Mouse (Mus musculus) heart, postnatal 4 days (tissue): ENCODE measurements around the gene Gdnf. TPM values are rescaled to one million over a fixed set of nuclear protein-coding genes. Genes with fewer than 3 reads are reported as not detected.

Experiments
- DNase-seq: peaks from one replicate; pipeline ENCODE4 v3.0.0; 2021
- total RNA-seq, 2 experiments: library from RNA; stranded (reverse); gene quantifications; 2 replicates each; pipeline ENCODE4 v1.2.3; 2021

Gdnf gene
- total RNA-seq = 1 to 10 TPM; 2.1 TPM

DNA sequence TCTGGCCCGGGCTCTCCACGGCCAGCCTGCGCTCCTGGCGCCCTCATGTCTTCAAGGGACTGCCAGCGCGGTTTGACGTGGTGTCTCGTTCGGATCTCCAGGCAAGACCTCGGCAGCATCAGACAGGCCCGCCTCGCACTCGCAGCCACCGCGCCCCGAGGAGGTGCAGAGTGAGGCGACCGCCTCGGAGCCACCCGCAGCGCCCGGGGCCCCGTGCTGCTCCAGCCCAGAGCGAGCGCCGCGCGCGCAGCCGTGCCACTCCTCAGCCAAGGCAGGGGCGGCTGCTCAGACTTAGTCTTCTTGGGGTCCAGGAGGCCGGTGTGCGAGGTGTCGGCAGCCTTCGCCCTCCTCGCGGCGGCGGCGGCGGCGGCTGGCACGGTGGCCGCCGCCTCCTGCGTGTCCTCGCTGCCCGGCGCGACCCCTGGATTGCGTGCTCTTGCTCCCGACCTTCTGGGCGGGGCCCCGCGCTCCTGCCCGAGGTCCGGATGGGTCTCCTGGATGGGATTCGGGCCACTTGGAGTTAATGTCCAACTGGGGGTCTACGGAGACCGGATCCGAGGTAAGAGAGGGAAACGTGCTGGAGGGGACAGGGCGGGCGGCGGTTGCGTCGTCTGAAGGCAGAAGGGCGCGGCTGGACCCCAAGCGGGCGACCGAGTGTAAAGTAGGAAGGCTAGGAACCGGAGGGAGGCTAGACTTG is at the start of gene Gdnf:
TSS of gene Gdnf (plus strand) at position 291 of the 697 bp plus-strand sequence.
- DNase-seq = peak; percentile 44

DNA sequence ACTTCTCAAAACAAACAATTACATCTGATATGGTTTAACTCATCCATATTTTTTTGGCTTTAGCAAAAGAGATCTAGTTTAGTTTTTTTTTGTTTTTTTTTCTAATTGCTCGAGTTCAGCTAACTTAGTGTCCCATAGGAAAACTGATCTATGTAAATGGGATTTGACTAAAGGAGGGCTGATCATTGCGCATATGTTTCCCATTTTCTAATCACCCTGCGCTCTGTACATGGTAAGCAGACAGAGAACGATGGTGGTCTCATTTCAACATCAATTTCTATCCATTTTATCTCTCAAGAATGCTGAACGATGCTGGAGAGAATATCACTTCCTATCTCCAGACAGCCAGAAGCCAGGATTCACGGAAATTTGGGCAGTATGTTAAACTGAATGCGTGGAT is 43.5 kb upstream of the Gdnf start:
- no peak for DNase-seq

DNA sequence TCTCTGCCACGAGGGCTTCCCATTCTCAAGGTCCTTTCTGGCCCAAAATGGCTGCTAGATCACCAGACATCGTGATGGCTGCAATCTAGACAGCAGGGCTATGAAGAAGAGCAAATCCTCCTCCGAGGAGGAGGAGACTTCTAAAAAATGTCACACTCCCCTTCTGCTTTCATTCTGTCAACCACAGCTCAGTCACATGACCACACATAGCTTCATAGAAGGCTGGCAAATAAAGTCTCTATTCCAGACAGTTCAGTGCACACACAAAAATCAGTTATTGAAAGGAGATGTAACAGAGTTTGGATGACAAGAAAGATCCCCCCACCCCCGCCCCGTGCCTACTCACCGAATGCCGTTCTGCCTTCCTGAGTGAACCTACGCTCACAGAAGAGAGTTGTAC is 37.7 kb upstream of the Gdnf start:
- DNase-seq = no peak

DNA sequence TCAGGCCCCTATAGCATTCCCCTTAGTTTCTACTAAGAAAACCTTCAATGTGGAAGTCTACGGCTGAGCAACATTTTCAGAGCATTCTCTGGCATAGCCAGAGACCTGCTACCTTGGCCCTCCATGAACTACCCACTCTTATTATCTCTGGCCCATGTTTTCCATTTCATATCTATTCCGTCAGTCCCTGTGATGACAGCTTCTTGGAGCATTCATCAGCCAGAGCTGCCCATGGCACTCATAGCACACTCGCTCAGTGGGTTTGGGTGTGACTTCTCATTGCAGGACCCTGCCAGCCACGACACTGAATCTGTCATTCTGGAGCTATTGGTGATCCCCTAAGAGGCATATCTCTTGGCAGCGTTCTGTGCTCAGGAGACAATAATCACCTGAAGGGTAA is 29.1 kb upstream of the Gdnf start:
- peak; percentile 59 for DNase-seq

DNA sequence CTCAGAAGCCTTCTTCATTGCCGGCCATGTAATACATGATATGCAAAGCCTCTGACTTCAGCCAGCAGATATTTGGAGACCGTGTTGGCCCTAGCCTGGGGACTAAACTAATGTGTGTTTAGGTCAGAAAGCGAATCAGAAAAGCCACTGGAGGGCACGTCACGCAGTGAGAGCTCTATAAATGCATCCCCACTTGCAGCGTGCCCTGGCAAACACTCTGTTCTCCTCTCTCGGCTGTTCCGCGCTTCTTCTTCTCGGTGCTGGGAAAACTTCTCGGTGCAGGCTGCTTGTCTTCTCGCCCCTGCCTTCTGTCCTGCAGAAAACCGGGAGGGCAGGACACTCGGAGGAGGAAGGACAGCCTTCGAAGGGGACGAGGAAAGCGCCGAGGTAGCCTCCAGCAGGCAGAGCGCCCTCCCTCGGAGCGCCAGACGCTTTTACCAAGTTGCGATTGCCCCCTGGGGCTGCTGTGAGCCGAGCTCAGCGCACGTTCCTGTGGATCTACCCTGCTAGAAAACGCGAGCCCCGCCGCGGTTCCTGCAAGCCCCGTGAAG is 730 bp upstream of the Gdnf start:
- DNase-seq = peak; percentile 37

DNA sequence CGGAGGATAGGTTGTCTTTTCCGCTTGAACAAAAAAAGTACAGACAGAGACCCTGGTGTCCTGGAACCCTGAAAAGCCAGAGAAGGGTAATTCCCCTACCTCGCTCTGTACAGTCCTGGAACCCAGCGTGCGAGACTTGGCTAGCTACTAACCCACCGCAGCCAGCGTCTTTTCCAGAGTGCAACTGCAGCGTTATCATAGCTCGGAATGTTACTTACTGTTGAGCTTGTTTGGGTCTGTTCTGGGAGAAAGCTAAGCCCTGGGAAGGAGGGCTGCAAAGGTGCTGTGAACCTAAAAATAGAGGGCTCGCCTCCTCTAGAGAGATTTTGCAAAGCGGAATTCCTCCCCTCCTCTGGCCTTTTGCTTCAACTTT is 593 bp downstream of the Gdnf start:
- DNase-seq = peak; percentile 19

DNA sequence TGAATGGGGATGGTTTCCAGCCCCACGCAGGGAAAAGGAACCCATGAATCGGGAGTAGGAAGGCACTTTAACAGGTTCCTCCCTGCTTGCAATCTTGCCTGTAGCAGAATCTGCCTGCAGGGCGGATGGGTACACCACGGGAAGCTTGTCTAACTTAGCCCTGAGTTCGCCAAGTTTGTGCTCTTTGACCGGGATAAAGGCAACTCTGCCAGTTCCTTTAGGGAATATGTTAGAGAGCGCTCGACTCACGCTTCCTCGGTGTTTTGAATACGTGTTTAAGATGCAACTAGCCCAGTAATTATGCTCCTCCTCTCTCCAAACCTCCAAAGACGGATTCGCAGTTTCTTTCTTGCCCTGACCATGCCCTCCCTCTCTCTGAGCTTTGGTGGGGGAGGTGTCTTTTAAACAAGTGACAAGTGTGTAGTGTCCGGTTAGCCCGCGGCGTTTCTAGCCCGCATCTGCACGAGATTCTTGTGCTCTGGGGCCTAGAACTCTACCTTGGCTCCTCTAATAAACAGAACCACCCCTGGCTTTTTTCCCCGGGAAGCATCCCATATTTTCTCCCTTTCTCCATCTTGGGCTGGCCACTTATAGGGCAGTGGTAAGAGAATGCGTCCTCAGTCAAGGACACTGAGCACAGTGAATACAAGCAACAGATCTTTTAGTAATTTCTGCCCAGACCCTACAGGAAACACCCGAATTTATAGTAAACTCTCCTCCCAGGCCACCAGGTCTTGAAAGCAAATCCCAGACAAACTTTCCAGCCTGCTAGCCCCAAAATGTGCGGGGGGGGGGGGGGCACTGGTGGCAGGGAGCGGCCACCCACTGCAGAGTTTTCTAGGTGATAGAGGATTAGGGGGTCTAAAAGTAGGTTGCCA is 1.4 kb downstream of the Gdnf start:
- DNase-seq = no peak

DNA sequence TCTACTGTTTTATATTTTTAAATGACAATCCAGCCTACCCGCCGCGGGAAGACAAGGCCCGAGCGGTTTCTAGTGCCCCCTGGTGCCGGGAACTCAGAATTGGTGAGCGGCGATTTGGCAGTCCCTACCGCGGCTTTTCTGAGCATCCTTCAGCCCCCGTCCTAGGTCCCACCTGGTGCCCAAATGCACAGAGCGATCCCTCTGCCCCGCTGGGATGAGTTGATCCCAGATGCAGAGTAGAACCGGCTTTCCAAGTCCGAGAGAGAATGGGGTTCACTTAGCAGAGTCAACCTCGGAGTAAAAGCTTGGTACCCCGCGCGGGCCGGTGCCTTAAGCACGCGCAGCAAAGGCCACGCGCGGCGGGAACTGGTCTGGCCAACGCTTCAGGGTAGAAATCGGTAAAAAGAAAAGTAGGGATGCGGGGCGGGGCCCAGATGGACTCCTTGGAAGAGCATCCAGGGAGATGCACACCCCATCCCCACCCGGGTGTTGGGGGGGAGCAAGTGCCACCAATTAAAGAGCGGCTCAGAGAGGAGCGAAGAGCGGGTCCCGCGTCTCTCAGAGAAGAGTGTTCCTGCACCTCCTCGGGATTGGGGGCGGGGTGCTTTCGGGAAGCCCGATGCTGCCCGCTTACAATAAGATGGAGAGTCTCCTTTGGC is 2.4 kb downstream of the Gdnf start:
- peak; percentile 89 for DNase-seq

DNA sequence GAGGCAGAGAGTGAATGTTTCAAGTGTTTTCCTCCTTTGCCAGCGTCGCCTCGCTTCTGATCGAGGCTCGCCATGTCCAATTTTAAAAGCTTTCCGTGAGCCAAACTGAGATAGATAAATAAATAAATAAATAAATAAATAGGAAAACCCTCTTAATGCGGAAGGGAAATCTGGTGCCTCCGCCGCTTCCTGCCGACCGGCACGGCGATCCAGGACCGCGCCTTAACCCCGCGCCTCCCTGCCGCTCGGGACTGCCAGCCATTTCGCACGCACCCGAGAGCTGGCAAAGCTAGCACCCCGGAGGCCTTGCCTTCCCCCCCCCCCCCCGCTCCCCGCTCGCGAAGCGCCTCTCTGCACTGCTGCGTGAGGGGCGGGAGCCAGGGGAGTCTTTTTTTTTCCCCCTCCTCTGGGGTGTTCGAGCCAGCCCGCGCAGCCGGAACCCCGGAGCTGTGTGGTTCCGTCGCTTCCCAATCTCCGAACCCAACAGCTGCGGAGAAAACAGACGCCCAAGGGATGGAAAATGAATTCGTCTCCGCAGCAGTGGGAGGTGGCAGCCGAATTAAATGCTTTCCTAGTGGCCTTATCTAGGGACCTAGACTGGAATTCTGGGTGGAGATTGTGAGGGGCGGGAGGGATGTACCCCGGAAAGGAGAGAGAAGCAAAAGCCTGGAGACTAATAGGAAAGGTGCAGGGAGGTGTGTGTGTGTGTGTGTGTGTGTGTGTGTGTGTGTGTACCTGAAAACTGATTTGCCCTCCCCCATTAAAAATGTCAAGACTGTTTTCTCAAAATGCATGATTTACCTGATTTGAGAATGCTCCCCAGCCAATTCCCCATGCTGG is 3.1 kb downstream of the Gdnf start:
- no peak for DNase-seq

DNA sequence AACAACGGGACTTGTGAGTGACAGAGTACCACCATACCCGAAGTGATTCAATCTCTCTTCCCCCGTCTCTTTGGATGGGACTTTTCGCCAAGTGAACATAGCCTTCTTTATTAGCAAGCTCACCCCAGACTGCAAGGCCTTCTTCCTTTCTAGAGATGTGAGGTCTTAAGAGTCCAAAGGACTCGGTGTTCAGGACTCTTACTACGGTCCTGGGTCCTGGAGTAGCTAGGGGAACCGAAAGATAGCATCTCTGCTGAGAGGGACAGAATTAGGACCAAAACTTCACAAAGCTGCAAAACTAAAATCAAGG is 3.7 kb downstream of the Gdnf start:
- no peak for DNase-seq

DNA sequence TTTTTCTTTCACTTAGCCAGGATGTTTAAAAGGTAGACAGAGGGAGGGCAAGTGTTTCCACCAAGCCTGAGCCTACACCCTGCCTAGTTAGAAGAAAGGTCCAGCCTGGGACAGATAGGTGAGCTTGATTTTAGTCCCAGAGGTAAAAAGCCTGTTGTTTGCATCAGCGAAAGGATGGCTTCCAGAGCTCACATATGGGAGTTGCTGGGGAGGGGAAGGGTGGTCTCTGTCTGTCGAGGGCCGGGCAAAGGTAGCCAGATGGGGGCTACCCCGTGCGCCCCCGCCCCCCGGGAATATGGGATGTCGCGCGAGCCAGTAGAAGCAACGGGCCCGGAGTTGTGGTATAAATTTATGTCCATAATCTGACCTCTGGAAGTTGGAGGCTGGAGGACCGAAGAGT is 4.3 kb downstream of the Gdnf start:
- DNase-seq = no peak

DNA sequence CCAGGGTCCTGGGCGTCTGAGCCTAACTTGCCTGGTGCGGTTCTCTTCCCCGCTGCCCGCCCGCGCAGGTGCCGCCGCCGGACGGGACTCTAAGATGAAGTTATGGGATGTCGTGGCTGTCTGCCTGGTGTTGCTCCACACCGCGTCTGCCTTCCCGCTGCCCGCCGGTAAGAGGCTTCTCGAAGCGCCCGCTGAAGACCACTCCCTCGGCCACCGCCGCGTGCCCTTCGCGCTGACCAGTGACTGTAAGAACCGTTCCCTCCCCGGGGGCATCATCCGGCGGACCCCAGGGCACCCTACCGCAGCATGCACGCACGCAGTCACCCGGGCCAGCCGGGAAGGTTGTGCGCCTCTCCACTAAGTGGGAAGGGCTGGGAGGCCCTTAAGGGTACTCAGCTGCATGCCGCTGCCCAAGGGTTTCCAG is 4.9 kb downstream of the Gdnf start:
- DNase-seq = no peak

DNA sequence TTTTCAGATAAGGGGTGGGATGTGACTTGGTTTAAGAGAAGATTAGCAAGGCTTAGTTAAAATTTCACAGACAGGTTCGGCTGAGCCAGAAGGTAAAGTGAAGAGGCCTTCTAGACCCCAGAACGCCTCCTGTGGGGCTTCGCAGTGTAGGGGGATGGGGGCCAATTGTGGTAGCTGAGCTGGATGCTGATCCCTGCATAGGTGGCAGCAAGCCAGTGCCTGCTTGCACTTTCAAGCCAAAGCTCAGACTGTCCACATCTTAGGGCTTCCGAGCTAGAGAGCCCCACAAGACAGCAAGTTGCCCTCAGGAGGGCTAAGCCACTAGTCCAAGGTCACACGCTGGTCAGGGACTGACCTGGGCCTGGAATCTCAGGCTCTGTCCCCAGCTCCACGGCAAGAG is 13.2 kb downstream of the Gdnf start:
- peak; percentile 26 for DNase-seq

DNA sequence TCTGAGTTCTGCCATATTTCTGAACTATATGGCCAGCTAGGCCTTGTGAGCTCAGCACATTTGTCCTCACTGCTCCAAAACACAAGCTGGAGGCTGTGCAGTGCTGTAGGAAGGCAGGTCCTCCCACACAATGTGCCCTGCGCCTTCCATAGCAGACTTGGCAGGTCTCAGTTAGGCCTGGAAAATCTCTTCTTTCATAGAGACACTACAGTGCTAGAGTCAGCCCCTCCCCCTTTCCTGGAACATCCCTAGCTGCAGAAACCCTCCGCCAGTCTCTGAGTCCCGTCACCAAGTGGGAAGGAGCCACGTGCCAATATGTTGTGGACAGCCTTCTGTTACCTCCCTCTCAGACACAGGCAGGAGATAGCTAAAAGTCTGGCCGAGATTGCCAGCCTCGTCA is 14.9 kb downstream of the Gdnf start:
- no peak for DNase-seq

DNA sequence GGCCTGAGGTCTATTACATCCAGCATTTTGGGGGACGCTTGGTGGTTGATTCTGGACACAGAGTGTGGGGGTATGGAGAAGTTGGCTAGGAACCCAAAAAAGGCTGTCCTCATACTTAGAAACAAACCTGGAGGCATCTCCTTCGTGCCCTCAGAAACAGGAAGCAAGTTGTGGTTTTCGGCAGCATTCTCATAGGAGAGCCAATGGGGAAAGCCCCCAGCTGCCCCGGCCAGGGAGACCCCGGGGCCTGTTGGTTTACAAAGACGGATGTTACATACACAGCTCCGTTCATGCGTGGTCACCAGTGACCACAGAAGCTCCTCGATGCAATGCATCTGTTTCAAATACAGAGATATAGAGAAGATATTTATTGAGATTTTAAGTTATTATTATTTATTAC is 24.8 kb downstream of the Gdnf start:
- no peak for DNase-seq

DNA sequence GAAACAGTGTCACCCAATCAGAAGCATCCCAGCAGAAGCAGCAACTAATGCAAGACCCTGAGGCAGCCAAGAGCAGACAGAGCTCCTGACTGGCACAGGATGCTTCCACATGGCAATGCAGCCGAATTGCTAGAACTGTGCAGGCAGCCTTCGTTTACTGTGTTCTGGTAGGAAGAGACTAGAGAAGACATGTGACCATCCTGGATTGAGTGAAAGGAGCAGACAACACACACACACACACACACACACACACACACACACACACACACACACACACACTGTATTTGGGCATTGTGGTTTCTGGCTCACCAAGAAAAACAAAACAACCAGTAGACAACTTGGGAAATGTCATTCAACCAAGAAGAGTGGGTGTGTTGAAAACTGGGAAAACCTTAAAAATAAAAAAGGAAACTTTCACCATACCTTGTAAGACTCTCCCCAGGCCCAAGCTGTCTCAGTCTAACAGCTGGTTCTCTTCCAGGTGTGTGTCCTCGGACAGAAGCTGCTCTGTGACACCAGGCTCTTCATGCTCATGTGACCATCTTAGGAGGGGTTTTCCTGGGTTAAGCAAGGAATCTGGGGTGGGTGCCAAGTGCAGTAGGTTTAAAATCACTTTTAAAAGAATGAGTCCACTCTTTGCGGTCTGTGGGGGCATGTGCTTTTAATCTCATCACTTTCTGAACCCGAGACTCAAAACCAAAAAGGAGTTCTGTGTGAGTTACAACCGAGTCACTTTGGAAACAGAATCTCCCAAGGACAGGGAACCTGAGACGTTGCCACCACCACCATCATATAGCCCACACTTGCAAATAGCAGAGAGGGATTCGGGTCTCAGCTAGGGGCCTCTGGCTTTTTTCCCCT is 27.6 kb downstream of the Gdnf start:
- no peak for DNase-seq

DNA sequence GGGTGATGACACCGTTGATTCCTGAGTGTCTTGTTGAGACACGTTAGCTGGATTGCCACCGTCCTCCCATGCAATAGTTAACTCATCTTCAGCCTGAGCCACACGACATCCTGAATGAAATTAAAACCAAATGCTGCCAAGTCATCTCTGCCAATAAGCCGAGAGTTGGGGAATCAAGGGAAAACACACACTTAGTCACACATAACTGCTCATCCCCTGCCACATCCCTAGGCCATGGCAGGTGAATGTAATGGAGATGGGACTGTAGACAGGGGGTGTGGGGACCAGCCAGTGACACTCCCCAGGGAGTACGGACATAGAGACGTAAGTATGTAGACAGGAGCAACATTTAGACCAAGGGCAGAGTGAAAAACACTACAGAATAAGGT is 28.3 kb downstream of the Gdnf start:
- no peak for DNase-seq

DNA sequence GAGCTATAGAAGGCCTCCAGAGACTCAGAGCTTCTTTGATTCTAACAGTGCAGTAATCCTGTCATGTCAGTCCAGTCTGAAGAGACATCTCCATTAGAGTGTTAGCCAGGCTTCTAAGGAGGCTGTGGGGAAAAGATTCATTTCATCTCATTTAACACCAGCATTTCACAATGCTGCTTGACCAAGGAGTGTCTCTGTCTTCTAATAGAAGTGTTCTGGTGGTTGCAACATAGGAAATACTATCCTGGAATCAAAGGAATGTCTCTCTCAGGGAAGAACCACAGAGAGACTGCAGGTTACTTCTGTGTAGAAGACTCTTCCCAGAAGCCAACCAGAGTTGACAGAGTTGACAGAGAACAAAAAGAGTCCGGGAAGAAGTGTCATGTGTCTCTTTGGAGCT is 31.0 kb downstream of the Gdnf start:
- DNase-seq = no peak

DNA sequence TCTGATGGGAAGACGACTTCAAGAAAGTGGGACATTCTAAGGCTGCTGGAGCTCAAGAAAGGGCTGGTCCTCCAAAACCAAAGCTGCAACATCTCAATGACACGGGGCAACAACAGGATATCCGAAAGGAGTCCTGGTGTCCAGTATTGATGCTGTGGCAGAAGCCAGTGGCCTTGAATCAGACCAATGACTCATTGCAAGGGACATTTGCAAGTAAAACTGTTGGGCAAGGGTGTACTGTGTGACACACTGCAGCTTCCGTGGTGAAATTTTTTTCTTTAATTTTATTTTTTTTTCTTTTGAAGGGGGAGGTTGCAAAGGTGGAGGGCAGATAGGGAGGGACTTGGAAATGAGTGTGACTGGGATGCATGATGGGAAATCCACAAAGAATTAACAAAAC is 31.8 kb downstream of the Gdnf start:
- no peak for DNase-seq

DNA sequence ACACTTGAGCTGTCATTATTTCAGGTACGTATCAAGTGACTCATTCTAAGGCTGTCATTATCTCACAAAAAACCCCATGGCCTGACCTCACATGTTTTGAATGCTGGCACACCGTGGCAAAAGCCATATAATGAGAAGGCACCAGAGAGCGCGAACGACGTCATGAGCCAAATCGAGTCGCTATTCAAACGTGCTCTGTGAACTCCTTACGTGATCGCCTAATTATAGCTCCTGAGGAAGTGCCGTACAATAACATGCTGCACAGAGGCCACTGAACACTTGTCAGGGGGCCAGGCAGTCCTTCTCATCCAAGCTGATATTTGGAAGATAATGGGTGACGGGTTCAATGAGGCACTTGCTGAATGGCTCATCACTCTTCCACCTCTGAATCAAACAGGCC is 46.8 kb downstream of the Gdnf start:
- DNase-seq = peak; percentile 64

DNA sequence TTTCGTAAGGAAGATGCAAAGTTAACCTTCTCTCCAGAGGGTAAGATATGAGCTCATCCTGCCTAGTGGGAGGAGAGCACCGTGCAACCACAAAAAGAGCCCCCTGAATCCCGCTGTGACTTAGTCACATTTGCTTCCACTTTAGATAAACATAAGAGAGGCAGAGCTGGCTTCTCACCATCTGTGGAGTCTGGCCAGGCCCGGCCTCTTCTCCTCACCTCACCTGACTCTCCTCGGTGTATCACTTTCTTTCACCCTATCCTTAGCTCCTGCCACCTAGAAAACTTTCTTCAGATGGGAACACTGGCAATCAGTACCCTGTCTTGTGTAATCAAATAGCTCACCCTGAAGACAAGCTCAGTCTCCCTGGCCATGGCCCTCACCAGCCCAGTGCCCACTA is 48.2 kb downstream of the Gdnf start:
- no peak for DNase-seq

DNA sequence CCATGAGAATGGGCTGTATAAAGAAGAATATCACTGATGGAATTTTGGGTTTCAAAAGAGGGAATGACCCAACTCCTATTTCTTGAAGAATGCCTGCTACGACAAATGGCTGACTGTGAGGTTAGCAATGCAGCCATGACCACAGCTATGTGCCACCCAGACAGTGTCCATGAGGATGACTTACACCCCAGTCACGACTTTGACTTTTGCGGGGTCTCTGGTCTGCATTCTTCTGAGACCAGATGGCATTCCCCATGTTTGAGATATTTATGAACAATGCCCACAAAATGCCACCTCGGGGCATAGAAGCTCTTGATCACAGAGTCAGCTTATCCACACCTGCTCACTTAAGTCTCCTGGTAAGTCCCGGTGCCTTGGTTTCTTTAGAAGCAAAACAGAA is 52.2 kb downstream of the Gdnf start:
- no peak for DNase-seq
